Mouse (Mus musculus): ENCODE measurements around the gene Pex7. TPM values are rescaled to one million over a fixed set of nuclear protein-coding genes. Genes with fewer than 3 reads are reported as not detected.

The Pex7 gene
- total RNA-seq, 2 experiments from 2014 or later = 1.7 to 8.9 TPM

DNA sequence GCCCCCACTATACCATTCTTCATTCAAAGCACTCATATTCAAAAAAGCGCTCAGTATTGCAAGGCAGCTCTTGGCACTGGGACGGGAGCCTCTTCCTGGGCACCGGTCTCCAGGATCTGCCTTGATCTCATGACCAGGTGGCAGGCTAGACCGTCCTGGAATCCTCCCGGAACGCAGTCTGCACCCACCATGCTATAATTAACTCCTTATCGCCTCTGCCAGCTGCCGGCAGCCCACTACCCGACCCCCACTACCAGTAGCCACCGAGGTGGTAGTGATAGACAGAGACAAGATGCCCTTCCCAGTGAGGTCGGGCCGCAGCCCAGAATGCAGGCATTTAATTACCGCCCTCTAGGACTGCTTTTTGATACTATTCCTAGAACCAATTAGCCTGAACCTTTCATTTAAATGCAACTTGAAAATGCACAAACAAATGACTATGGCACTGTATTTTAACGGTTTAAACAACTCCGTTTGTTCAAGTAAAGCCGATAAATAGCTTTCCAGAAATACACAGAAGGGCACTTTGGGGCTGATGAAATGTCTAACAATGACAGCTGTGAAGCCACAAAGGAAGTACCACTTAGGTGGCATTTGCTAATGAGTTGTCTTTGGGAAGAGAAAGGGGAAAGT lies 88.7 kb downstream of the Pex7 start:
- ATAC-seq (replicated peaks; ENCODE audit: low FRiP score, poor library complexity, severe bottlenecking) = no peak

DNA sequence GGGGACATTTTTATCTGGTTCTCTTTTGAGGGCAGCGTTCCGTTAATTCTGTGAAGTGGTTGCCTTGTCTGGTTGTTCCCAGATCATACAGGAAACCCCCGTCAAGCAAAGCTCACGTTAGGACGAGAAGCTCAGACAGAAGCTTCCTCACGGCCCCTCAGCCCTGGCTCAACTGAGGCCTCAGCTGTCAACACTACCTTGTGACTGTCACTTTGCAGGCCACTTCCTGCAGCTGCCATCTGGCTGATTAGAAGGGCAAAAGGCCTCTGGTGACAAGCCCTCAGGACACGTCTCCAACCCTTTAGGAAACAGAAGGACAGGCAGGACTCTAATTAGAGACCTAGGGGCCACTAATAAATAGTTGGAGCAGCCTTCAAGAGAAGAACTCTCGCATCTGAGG lies 92.1 kb downstream of the Pex7 start:
- ATAC-seq (replicated peaks; ENCODE audit: low FRiP score, poor library complexity, severe bottlenecking) = no peak

GRCm38 (mm10) chr10:19811436-19812172 lies 95.9 kb downstream of the Pex7 start:
- ATAC-seq (replicated peaks; ENCODE audit: low FRiP score, poor library complexity, severe bottlenecking) = no peak

GRCm38 (mm10) chr10:19804763-19805162 lies 102.7 kb downstream of the Pex7 start:
- ATAC-seq (replicated peaks; ENCODE audit: low FRiP score, poor library complexity, severe bottlenecking) = no peak

Other genes starting within 250 kb of the Pex7 start
- gene Il20ra, start 195.1 kb downstream of the Pex7 start, total RNA-seq (2015; ENCODE audit: low replicate concordance) = not detected in 2 replicates
- not detected in 2 replicates for gene Il20ra, start 195.1 kb downstream of the Pex7 start, total RNA-seq (2017; ENCODE audit: low replicate concordance)
- not detected in 2 replicates for gene Slc35d3, start 56.2 kb downstream of the Pex7 start, total RNA-seq (2015; ENCODE audit: low replicate concordance)
- gene Slc35d3, start 56.2 kb downstream of the Pex7 start, total RNA-seq (2017; ENCODE audit: low replicate concordance) = not detected in 2 replicates
- gene Map3k5, start 26.8 kb upstream of the Pex7 start, total RNA-seq (2015; ENCODE audit: low replicate concordance) = 1.4 and 4.2 TPM in 2 replicates
- gene Map3k5, start 26.8 kb upstream of the Pex7 start, total RNA-seq (2017; ENCODE audit: low replicate concordance) = 4.4 and 4.5 TPM in 2 replicates
- gene Map7, start 240.8 kb upstream of the Pex7 start, total RNA-seq (2015; ENCODE audit: low replicate concordance) = 0.84 and 2.2 TPM in 2 replicates
- 1.0 and 4.8 TPM in 2 replicates for gene Map7, start 240.8 kb upstream of the Pex7 start, total RNA-seq (2017; ENCODE audit: low replicate concordance)